Mouse (Mus musculus) inflammation-experienced regulatory T-cells, adult 16 weeks (primary cell): Measurements from ENCODE around the gene Nucks1. TPM values are rescaled to one million over a fixed set of nuclear protein-coding genes. Genes with fewer than 3 reads are reported as not detected.

ENCODE experiments used
- polyA plus RNA-seq: library from polyadenylated mRNA; unstranded; fragments of 100-300 nt; shearing (Covaris generic); gene quantifications from one replicate; pipeline ENCODE4 v1.2.1, GENCODE M21; 2017

Gene Nucks1
- polyA plus RNA-seq = 39.0 TPM

GRCm38 (mm10) chr1:131910001-131910648 is at the start of gene Nucks1:
Nucks1 (plus strand) TSS chr1:131910534.

GRCm38 (mm10) chr1:131867093-131867945 is 43.0 kb upstream of the Nucks1 start, which contains the start of gene Rab29:
Rab29 (plus strand) TSS chr1:131867224.

GRCm38 (mm10) chr1:131962606-131963084 is 52.3 kb downstream of the Nucks1 start, which contains the start of gene Slc45a3:
Slc45a3 (plus strand) TSS chr1:131962967.

Other genes with a start within 250 kb of the Nucks1 start
- not detected for gene Rab7b, start 221.8 kb upstream of the Nucks1 start, polyA plus RNA-seq
- gene Slc26a9, start 166.5 kb upstream of the Nucks1 start, polyA plus RNA-seq = not detected
- not detected for gene Pm20d1, start 113.2 kb upstream of the Nucks1 start, polyA plus RNA-seq
- 60.8 TPM for gene Slc41a1, start 83.0 kb upstream of the Nucks1 start, polyA plus RNA-seq
- gene Rab29, start 43.3 kb upstream of the Nucks1 start, polyA plus RNA-seq = 41.6 TPM
- gene Slc45a3, start 52.4 kb downstream of the Nucks1 start, polyA plus RNA-seq = 1.3 TPM
- gene Elk4, start 97.1 kb downstream of the Nucks1 start, polyA plus RNA-seq = 65.3 TPM
- gene Mfsd4a, start 157.5 kb downstream of the Nucks1 start, polyA plus RNA-seq = 83.3 TPM
- gene Cdk18, start 229.2 kb downstream of the Nucks1 start, polyA plus RNA-seq = not detected